Mouse (Mus musculus): ENCODE measurements at regions not wholly inside any gene's neighbourhood (a gene's known extent, or its start where the extent isn't known, plus 50 kb on each side); places are given as distances from the start of the nearest gene placed in this dataset.
A peak's percentile ranks its signal among the peaks of the same experiment; 100 is the strongest.

DNA sequence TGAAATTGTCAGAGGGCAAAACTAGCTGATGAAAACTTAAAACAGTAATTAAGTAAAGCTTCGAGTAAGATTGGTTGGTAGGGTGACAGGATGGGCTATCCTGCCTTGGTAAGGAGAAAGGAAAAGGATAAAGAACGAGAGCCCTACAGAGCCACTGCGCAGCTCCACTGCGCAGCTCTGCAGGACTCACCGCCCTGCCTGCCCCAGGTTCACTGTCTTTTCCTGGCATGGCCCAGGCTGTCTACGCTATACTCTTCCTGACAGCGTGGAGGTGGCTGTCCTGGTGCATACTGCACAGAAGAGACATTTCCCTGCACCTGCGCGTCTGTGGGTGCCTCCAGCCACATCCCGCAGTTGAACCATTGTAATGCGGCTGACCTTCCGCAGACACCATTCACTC is 136.6 kb upstream of the Eomes start:
- Histone ChIP-seq H3K9ac (replicated peaks) (0 out of 2 replicates have a peak overlapping the region, but pooled peaks have one; percentile 22), H3K9me3 (replicated peaks) (no peaks in the 10 kb centered on the region), H3K36me3 (no peaks in the 10 kb centered on the region), H3K4me2 (peak overlapping the region; percentile 51), H3K4me3 (replicated peaks) (peak overlapping the region; percentile 25), H3K27me3 (replicated peaks) (no peaks in the 10 kb centered on the region), H3K27ac (replicated peaks) (no peak overlapping the region), H3K4me1 (no peaks in the 10 kb centered on the region)
- no peak for ATAC-seq (ENCODE audit: low FRiP score)
- WGBS = 52% methylated on average over 12 of the region's 12 CpGs

DNA sequence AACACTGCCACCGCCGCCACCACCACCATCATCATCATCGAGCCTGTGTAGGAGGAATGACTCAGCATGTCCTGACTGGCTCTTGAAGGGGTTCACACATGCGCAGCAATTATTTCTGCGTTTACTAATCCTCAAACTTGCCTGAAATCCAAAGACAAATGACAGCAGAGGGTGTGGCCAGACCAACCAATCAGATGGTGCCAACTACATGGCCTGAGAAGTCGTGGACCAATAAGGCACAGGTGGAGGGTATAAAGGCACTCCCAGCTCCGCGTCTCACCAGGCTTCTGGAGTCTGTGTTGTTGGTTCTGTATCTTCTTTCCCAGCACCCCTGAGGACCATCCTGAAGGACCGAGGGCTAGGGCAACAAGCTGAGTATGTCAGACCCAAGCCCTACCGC is 123.1 kb upstream of the Eomes start:
- Histone ChIP-seq H3K27ac (replicated peaks) (no peak overlapping the region), H3K4me2 (no peak overlapping the region), H3K4me1 (no peaks in the 10 kb centered on the region), H3K9me3 (replicated peaks) (no peaks in the 10 kb centered on the region), H3K27me3 (replicated peaks) (no peaks in the 10 kb centered on the region), H3K9ac (replicated peaks) (no peak overlapping the region), H3K4me3 (replicated peaks) (no peak overlapping the region), H3K36me3 (no peaks in the 10 kb centered on the region)
- no peak for ATAC-seq (ENCODE audit: low FRiP score)
- WGBS = 95% methylated on average over 10 of the region's 10 CpGs

DNA sequence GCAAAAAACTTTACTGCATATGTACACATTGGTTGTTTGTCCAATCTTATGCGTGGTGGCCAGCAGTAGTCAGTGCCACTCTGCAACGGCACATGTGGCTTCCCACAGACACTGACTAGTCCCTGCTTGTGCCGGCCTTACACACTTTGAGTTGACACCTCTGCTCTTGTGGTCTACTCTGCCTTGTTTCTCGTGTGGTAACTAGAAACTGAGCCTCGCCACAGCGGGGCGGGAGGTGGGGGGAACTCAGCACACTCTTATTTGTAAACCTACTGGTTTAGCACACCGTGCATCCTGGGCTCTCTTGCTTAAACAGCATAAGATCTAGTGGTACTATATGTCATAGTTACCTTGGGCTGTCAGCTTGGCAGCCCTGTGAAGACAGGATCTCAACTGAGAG is 120.6 kb upstream of the Eomes start:
- WGBS = 95% methylated on average over 8 of the region's 8 CpGs

DNA sequence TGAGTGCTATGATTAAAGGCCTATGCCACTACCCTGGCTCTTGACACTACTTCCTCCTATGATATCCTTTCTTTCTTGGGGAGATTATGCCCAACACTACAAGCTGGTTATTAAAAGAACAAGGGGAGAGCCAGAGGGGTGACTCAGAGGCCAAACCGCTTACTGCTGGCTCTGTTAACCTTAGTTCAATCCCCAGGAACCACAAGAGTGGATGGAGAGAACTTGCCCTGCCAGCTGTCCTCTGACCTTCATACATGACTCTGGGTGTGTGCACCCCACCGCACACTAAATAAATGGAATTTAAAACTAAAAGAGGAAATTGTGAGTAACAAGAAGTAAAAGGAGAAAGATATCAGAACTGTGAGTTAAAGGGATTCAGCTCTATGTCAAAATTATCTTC is 114.1 kb upstream of the Eomes start:
- H3K4me1 ChIP-seq = no peaks in the 10 kb centered on the region
- no peak overlapping the region for H3K4me3 ChIP-seq (replicated peaks)
- H3K27ac ChIP-seq (replicated peaks) = no peak overlapping the region
- no peak for ATAC-seq (ENCODE audit: low FRiP score)
- no peaks in the 10 kb centered on the region for H3K9me3 ChIP-seq (replicated peaks)
- WGBS = 85% methylated on average over 2 of the region's 2 CpGs
- H3K9ac ChIP-seq (replicated peaks) = no peak overlapping the region
- no peak overlapping the region for H3K4me2 ChIP-seq
- H3K36me3 ChIP-seq = no peaks in the 10 kb centered on the region
- no peaks in the 10 kb centered on the region for H3K27me3 ChIP-seq (replicated peaks)

More for the DNA sequence above, 120.6 kb upstream of the Eomes start:
- no peak overlapping the region for H3K4me2 ChIP-seq
- H3K27ac ChIP-seq (replicated peaks) = no peak overlapping the region
- ATAC-seq (ENCODE audit: low FRiP score) = no peak
- no peak overlapping the region for H3K4me3 ChIP-seq (replicated peaks)
- H3K9me3 ChIP-seq (replicated peaks) = no peaks in the 10 kb centered on the region
- H3K9ac ChIP-seq (replicated peaks) = no peak overlapping the region
- no peaks in the 10 kb centered on the region for H3K36me3 ChIP-seq
- no peaks in the 10 kb centered on the region for H3K27me3 ChIP-seq (replicated peaks)
- H3K4me1 ChIP-seq = no peaks in the 10 kb centered on the region

DNA sequence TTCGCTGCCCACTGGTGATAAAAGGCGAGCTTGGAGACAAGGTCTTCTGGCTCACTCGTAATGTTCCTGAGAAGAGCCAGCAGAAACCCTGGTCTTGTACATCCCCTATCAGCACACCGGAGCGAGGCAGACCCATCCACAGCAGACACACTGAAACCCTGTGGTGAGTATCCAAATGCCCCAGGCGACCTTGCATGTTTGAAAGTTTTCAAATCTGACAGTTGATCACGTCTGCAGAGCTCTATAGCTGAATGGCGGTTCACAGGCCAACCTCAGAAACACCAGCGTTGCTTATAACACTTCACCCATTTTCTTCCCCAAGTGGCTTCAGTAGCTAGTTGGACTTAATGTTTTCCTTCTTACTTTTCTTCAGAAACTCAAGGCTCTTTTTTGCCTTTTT is 112.6 kb upstream of the Eomes start:
- no peaks in the 10 kb centered on the region for H3K9me3 ChIP-seq (replicated peaks)
- H3K36me3 ChIP-seq = no peaks in the 10 kb centered on the region
- no peak overlapping the region for H3K4me2 ChIP-seq
- no peak for ATAC-seq (ENCODE audit: low FRiP score)
- 87% methylated on average over 9 of the region's 9 CpGs for WGBS
- no peaks in the 10 kb centered on the region for H3K4me1 ChIP-seq
- H3K4me3 ChIP-seq (replicated peaks) = no peak overlapping the region
- H3K27ac ChIP-seq (replicated peaks) = no peak overlapping the region
- H3K27me3 ChIP-seq (replicated peaks) = no peaks in the 10 kb centered on the region
- no peak overlapping the region for H3K9ac ChIP-seq (replicated peaks)

DNA sequence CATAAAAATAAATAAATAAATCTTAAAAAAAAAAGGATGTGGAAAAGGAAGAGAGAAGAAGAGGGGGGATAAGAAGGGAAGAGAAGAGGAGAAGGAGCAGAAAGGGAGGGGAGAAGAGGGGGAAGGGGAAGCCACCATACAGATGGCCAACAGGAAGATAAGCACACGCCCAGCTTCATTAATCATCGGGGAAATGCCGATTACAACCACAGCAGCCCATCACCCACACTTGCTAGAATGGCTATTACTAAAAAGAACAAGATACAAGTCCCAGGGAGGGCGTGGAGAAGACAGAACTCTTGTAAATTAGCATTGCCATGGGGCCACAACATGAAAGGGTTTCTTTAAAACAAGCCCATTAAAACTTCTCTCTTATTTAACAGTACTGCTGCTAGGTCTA is 110.7 kb upstream of the Eomes start:
- ATAC-seq (ENCODE audit: low FRiP score) = no peak
- Histone ChIP-seq H3K4me1 (no peaks in the 10 kb centered on the region), H3K4me2 (no peak overlapping the region), H3K9ac (replicated peaks) (no peak overlapping the region), H3K27me3 (replicated peaks) (no peaks in the 10 kb centered on the region), H3K36me3 (no peaks in the 10 kb centered on the region), H3K27ac (replicated peaks) (no peak overlapping the region), H3K4me3 (replicated peaks) (no peak overlapping the region), H3K9me3 (replicated peaks) (no peaks in the 10 kb centered on the region)
- 81% methylated on average over 4 of the region's 4 CpGs for WGBS

DNA sequence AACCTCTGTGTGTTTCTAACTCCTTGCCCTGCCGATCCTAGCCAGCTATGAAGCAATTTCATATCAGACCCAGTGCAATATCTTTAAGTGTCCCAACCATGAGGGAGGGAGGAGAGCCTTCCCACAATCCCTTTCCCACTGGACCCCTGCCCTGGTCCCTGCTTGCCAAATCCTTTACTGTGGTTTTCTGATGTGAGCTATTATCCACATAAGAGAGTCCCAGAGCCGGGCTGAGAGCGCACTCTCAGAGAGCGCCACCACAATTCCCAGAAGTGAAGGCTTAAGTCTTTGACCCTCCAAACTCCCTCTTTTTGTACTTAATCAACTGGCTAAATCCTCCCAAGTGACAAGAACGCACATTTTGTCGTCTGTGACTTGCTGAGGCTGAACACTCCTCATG is 107.4 kb upstream of the Eomes start:
- 81% methylated on average over 6 of the region's 6 CpGs for WGBS
- Histone ChIP-seq H3K4me1 (no peaks in the 10 kb centered on the region), H3K27ac (replicated peaks) (no peak overlapping the region), H3K36me3 (no peaks in the 10 kb centered on the region), H3K9me3 (replicated peaks) (no peaks in the 10 kb centered on the region), H3K27me3 (replicated peaks) (no peaks in the 10 kb centered on the region), H3K4me3 (replicated peaks) (no peak overlapping the region), H3K4me2 (no peak overlapping the region), H3K9ac (replicated peaks) (no peak overlapping the region)
- no peak for ATAC-seq (ENCODE audit: low FRiP score)

DNA sequence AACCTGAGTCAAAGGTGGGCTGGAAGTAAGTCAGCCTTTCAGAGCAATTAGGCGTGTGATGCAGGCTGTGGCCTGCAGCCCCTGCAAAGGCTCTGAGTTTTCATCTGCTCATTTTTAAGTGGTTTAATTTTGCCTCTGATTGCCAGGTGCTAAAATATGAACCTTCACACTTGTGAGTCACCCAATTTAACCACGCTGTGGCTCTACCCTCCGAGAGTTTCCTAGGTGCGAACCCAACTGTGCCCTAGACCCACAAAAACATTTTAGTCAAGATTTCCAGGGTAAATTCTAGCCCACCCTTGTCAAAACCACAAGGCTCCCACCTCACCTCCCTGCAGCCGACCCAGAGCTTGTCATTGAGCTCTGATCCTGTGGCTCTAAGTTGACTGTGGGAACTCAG is 103.3 kb upstream of the Eomes start:
- Histone ChIP-seq H3K36me3 (no peaks in the 10 kb centered on the region), H3K27ac (replicated peaks) (no peak overlapping the region), H3K9me3 (replicated peaks) (no peaks in the 10 kb centered on the region), H3K27me3 (replicated peaks) (no peaks in the 10 kb centered on the region), H3K4me1 (peaks cover 5% of the 10 kb centered on the region; the same call in 1 of the 2 replicates), H3K9ac (replicated peaks) (no peak overlapping the region), H3K4me2 (no peak overlapping the region), H3K4me3 (replicated peaks) (no peak overlapping the region)
- WGBS = 88% methylated on average over 5 of the region's 5 CpGs
- ATAC-seq (ENCODE audit: low FRiP score) = no peak

DNA sequence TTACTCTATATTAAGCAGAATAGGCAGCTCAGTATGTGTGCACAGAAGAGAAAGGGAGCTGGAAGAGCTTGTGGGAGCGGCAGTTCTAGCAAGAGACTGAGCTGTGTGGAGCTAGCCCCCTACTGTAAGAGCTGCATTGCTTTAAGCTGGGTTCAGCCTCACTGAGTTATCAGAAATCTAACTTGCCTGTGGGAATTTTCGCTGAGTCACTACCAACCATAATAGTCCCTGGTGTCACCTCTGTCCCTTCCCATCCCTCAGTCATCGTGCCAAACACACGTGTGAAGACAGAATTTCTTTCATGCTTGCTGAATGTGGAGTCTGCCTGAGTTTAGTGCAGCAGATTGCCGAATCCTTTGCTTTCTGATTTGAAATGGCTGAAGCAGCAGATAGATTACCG is 99.0 kb upstream of the Eomes start:
- WGBS = 20% methylated on average over 6 of the region's 6 CpGs
- peaks cover 5% of the 10 kb centered on the region; the same call in 1 of the 2 replicates for H3K4me1 ChIP-seq
- H3K27me3 ChIP-seq (replicated peaks) = no peaks in the 10 kb centered on the region
- H3K9ac ChIP-seq (replicated peaks) = peak overlapping the region; percentile 23; the same call in 1 of the 2 replicates
- H3K36me3 ChIP-seq = no peaks in the 10 kb centered on the region
- H3K4me3 ChIP-seq (replicated peaks) = 0 out of 2 replicates have a peak overlapping the region, but pooled peaks have one; percentile 2
- H3K4me2 ChIP-seq = peak overlapping the region; percentile 36
- no peak for ATAC-seq (ENCODE audit: low FRiP score)
- no peaks in the 10 kb centered on the region for H3K9me3 ChIP-seq (replicated peaks)
- 0 out of 2 replicates have a peak overlapping the region, but pooled peaks have one; percentile 9 for H3K27ac ChIP-seq (replicated peaks)

DNA sequence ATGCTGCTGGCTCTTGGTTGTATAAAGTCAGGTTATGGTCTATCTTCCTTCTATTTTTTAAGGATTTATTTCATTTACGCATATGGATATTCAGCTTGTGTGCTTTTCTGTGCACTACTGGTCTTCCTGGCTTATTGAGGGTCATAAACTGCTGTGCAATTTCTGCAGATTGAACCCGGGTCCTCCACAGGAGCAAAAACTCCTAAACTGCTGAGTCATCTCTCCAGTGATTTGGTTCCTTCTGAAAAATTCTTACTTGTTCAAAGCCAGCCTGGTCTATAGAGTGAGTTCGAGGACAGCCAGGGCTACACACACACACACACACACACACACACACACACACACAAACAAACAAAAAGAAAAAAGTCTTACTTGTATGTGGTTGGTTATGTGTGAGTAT is 95.5 kb upstream of the Eomes start:
- H3K4me1 ChIP-seq = peaks cover 5% of the 10 kb centered on the region; the same call in 1 of the 2 replicates
- H3K4me2 ChIP-seq = no peak overlapping the region
- H3K27me3 ChIP-seq (replicated peaks) = peaks cover 11% of the 10 kb centered on the region
- H3K36me3 ChIP-seq = no peaks in the 10 kb centered on the region
- H3K27ac ChIP-seq (replicated peaks) = no peak overlapping the region
- no peak overlapping the region for H3K9ac ChIP-seq (replicated peaks)
- no peak for ATAC-seq (ENCODE audit: low FRiP score)
- H3K4me3 ChIP-seq (replicated peaks) = no peak overlapping the region
- H3K9me3 ChIP-seq (replicated peaks) = no peaks in the 10 kb centered on the region
- 86% methylated on average over 3 of the region's 3 CpGs for WGBS

DNA sequence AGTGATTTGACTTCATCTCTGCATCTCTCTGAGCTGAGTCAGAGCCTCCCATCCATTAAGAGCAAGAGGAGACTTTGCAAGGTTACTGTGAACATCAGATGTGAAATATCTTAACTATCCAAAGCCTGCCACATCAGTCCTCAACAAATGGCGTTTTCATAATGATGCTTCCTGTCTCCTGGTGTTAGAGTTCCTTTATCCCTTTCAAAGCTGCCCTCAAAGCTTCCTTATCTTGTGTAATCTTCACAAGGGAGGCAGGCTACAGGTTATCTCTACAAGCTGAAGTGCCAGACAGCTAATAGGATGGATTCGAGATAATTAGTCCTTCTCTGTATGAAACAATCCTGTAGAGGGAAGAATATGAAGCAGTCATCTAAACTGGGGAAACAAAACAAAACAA is 93.4 kb upstream of the Eomes start:
- Histone ChIP-seq H3K27ac (replicated peaks) (no peak overlapping the region), H3K4me1 (peaks cover 4% of the 10 kb centered on the region; the same call in 1 of the 2 replicates), H3K4me3 (replicated peaks) (no peak overlapping the region), H3K9me3 (replicated peaks) (no peaks in the 10 kb centered on the region), H3K36me3 (no peaks in the 10 kb centered on the region), H3K27me3 (replicated peaks) (peaks cover 31% of the 10 kb centered on the region), H3K4me2 (no peak overlapping the region), H3K9ac (replicated peaks) (no peak overlapping the region)
- ATAC-seq (ENCODE audit: low FRiP score) = no peak
- 56% methylated on average over 2 of the region's 2 CpGs for WGBS

DNA sequence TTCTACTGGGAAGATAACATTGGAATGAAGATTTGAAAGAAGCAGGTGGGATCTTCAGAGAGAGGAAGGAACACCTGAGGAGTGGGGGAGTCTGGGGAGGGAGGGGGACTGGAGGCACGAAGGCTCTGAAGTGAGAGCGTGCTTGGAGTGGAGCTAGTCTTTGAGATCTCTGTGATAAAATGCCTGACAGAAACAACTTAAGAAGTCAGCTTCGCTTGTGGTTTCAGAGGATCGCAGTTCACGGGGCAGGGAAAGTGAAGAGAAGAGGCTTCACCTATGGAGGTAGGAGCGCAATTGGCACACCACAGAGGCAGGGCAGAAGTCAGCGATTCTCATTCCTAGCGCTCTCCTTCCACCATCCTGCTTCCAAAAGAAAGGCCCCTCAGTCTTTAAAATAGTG is 90.4 kb upstream of the Eomes start:
- Histone ChIP-seq H3K27ac (replicated peaks) (no peak overlapping the region), H3K27me3 (replicated peaks) (peaks cover 50% of the 10 kb centered on the region), H3K4me3 (replicated peaks) (no peak overlapping the region), H3K9ac (replicated peaks) (no peak overlapping the region), H3K9me3 (replicated peaks) (no peaks in the 10 kb centered on the region), H3K36me3 (no peaks in the 10 kb centered on the region), H3K4me1 (peaks cover 4% of the 10 kb centered on the region; the same call in 1 of the 2 replicates), H3K4me2 (no peak overlapping the region)
- ATAC-seq (ENCODE audit: low FRiP score) = no peak
- 24% methylated on average over 8 of the region's 8 CpGs for WGBS
